Mouse (Mus musculus) liver, embryonic 15.5 days (tissue): ENCODE results near the gene Fxr2. TPM values are rescaled to one million over a fixed set of nuclear protein-coding genes. Genes with fewer than 3 reads are reported as not detected.
"Not testable (repeated sequence)": the region's sequence is repeated elsewhere in the genome, so short reads cannot be mapped to it uniquely, and the experiment has no call there.

Source experiments
- ATAC-seq: fragments of 200-750 bp; cut with Nextera tagmentation; 2 replicates; pipeline ENCODE4 v1.8.0; 2017; ENCODE audit warnings: moderate number of reproducible peaks, mild to moderate bottlenecking, moderate library complexity; ENCODE audit not compliant: insufficient read depth
- H3K27ac ChIP-seq: fragments of 300-500 bp; sonication (generic); replicated peaks from 2 replicates; pipeline ENCODE4 v1.5.1; 2015; ENCODE audit warnings: mild to moderate bottlenecking, inconsistent platforms
- H3K27me3 ChIP-seq: fragments of 300-500 bp; sonication (generic); 2 replicates; pipeline ENCODE4 v1.6.1; 2015; ENCODE audit warnings: mild to moderate bottlenecking, inconsistent platforms
- H3K36me3 ChIP-seq: fragments of 300-500 bp; sonication (generic); replicated peaks from 2 replicates; pipeline ENCODE4 v1.6.1; 2015; ENCODE audit warnings: moderate library complexity, mild to moderate bottlenecking, inconsistent platforms
- H3K4me1 ChIP-seq: fragments of 300-500 bp; sonication (generic); replicated peaks from 2 replicates; pipeline ENCODE4 v1.6.1; 2015; ENCODE audit warnings: inconsistent platforms
- H3K4me2 ChIP-seq: fragments of 300-500 bp; sonication (generic); 2 replicates; pipeline ENCODE4 v1.6.1; 2015; ENCODE audit warnings: moderate library complexity, mild to moderate bottlenecking, inconsistent platforms
- H3K4me3 ChIP-seq: fragments of 300-500 bp; sonication (generic); replicated peaks from 2 replicates; pipeline ENCODE4 v1.5.1; 2015; ENCODE audit warnings: mild to moderate bottlenecking, inconsistent platforms
- H3K9ac ChIP-seq: fragments of 300-500 bp; sonication (generic); 2 replicates; pipeline ENCODE4 v1.6.1; 2015; ENCODE audit warnings: moderate library complexity, mild to moderate bottlenecking, inconsistent platforms
- H3K9me3 ChIP-seq: fragments of 300-500 bp; sonication (generic); replicated peaks from 2 replicates; pipeline ENCODE4 v1.6.1; 2016; ENCODE audit warnings: inconsistent platforms
- WGBS: fragments of 180-500 bp; shearing (Covaris S2); methylation state at CpG from one replicate; pipeline ENCODE4 v1.1.7; 2015; ENCODE audit warnings: mixed read lengths; ENCODE audit not compliant: insufficient replicate concordance; 5-methylcytosine and 5-hydroxymethylcytosine counted together
- microRNA counts: library from miRNA; unstranded; fragments of <30 nt; microRNA quantifications from one replicate; lab custom pipeline; 2016
- microRNA-seq: library from miRNA; unstranded; fragments of <30 nt; microRNA quantifications from one replicate; pipeline ENCODE4, GENCODE M21; 2016
- polyA plus RNA-seq: library from polyadenylated mRNA; unstranded; fragments of >200 nt; fragmentation: Nextera tagmentation; extraction: Ambion mirVana; gene quantifications from 2 replicates; pipeline ENCODE4 v1.2.1, GENCODE M21; 2015

Fxr2 gene
- polyA plus RNA-seq, 1 experiment from 2014 or later, result 7.3 TPM

- peak within 1 kb of the TSS; percentile 56 for H3K4me3 ChIP-seq
- peaks cover 33% of the 10 kb centered on the region for H3K4me1 ChIP-seq
- H3K9me3 ChIP-seq, result no peaks in the 10 kb centered on the region
- peak within 1 kb of the TSS; percentile 51 for H3K9ac ChIP-seq
- peaks cover 15% of the 10 kb centered on the region for H3K27me3 ChIP-seq
- H3K4me2 ChIP-seq, result peak within 1 kb of the TSS; percentile 68
- H3K36me3 ChIP-seq, result no peaks in the 10 kb centered on the region
- peak; percentile 56 for ATAC-seq
- peak within 1 kb of the TSS; percentile 71 for H3K27ac ChIP-seq
- 10% methylated on average over 41 of the region's 41 CpGs for WGBS
These were observed 62.8 kb downstream of the Fxr2 start, which contains the start of the genes Tnfsf12 and Tnfsfm13 for GRCm38 (mm10) chr11:69695361-69696181. Gene Tnfsf12, minus strand, starts transcription at chr11:69695849. Gene Tnfsfm13, minus strand, starts transcription at chr11:69696098.

- no peaks in the 10 kb centered on the region for H3K36me3 ChIP-seq
- WGBS, result 82% methylated on average over 3 of the region's 3 CpGs
- H3K4me2 ChIP-seq, result no peak overlapping the region
- no peak overlapping the region for H3K27ac ChIP-seq
- H3K9ac ChIP-seq, result no peak overlapping the region
- no peak for ATAC-seq
- peaks cover 29% of the 10 kb centered on the region for H3K4me1 ChIP-seq
- H3K4me3 ChIP-seq, result no peak overlapping the region
- H3K27me3 ChIP-seq, result peaks cover 15% of the 10 kb centered on the region
- no peaks in the 10 kb centered on the region for H3K9me3 ChIP-seq
These were observed 64.6 kb downstream of the Fxr2 start for GRCm38 (mm10) chr11:69697396-69697795.

DNA sequence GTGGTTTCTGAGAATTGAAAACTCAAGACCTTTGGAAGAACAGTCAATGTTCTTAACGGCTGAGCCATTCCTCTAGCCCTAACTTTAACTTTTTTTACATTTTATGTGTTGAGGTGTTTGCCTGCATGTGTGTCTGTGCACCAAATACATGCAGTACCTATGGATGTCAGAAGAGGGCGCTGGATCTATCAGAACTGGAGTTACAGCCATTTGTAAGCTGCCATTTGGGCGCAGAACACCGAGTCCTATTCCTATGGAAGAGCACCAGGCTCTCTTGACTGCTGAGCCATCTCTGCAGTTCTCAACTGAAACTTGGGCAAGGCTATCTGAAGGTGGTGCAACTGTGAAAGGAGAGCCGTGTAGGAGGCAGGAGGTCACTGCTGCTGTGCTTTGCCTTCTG lies 65.8 kb downstream of the Fxr2 start:
- 54% methylated on average over 5 of the region's 5 CpGs for WGBS
- Histone ChIP-seq H3K27me3 (peaks cover 15% of the 10 kb centered on the region), H3K27ac (no peak overlapping the region), H3K4me2 (no peak overlapping the region), H3K9ac (no peak overlapping the region), H3K9me3 (no peaks in the 10 kb centered on the region), H3K4me3 (no peak overlapping the region), H3K36me3 (no peaks in the 10 kb centered on the region), H3K4me1 (peaks cover 18% of the 10 kb centered on the region)
- ATAC-seq, result no peak

DNA sequence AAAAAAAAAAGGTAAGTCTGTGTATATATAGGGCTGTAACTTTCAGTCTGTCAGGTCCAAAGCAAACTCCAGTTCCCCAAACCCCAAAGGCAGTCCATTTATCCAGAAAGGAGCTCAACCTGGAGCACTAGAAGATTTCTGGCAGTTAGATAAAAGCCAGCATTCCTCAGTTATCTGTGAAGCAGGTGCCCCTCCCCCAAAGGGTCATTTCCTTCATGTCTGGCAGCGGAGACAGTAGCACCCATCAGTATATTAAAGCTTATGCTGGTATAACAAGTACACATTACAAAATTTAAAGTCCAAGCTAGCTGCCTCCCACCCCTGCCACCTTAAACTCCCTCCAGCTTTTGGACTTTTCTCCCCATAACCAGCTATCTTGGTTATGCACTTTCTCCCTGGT lies 66.8 kb downstream of the Fxr2 start:
- Histone ChIP-seq H3K4me3 (no peak overlapping the region), H3K27me3 (peaks cover 14% of the 10 kb centered on the region), H3K9ac (no peak overlapping the region), H3K27ac (no peak overlapping the region), H3K36me3 (no peaks in the 10 kb centered on the region), H3K4me2 (no peak overlapping the region), H3K9me3 (no peaks in the 10 kb centered on the region), H3K4me1 (peaks cover 21% of the 10 kb centered on the region)
- no peak for ATAC-seq
- 30% methylated on average over 1 of the region's 1 CpGs for WGBS

DNA sequence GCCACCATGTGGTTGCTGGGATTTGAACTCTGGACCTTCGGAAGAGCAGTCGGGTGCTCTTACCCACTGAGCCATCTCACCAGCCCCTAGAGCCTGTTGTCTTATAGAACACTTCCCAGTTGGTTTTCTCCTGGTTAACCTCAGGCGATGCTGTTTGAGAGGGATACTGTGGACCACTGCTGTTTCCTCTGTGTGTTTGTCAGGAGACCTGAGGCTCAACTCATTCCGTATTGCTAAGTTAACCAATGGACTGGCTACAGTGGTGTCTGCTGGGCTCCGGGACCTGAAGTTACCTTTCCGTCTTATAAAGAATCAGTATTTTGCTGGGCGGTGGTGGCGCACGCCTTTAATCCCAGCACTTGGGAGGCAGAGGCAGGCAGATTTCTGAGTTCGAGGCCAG lies 70.1 kb downstream of the Fxr2 start:
- 76% methylated on average over 10 of the region's 10 CpGs for WGBS
- not testable (repeated sequence) for H3K36me3 ChIP-seq, H3K4me3 ChIP-seq, H3K9ac ChIP-seq, H3K4me2 ChIP-seq, H3K27ac ChIP-seq, H3K27me3 ChIP-seq, H3K9me3 ChIP-seq, ATAC-seq
- H3K4me1 ChIP-seq, result peaks cover 22% of the 10 kb centered on the region

MicroRNAs within 50 kb of the gene (microRNA counts, 519-probe panel; counts per million panel counts)
- microRNA mmu-miR-1934 (lab: Ali Mortazavi, UCI), result not detected
- 2,951 counts per million, percentile 59 among the panel's probes with 10 or more counts for microRNA mmu-miR-467f (lab: Ali Mortazavi, UCI)

Small RNA genes within 50 kb of the gene (microRNA-seq; reads per million reads assigned to microRNA genes)
- gene Mir1934 (8.6 reads per million, percentile 24 among the genes with 10 or more reads in this experiment), gene Mir467f (not detected)

Other genes with a start within 250 kb of the Fxr2 start
- gene Naa38, start 237.5 kb upstream of the Fxr2 start, polyA plus RNA-seq, result 77.2 and 88.0 TPM in 2 replicates
- gene Cyb5d1, start 237.4 kb upstream of the Fxr2 start, polyA plus RNA-seq, result 9.6 and 11.0 TPM in 2 replicates
- gene Tmem88, start 234.8 kb upstream of the Fxr2 start, polyA plus RNA-seq, result 6.6 and 7.1 TPM in 2 replicates
- 4.0 TPM in 2 replicates for gene Kdm6b, start 219.3 kb upstream of the Fxr2 start, polyA plus RNA-seq
- gene Dnah2, start 83.9 kb upstream of the Fxr2 start, polyA plus RNA-seq, result 0.07 and 0.20 TPM in 2 replicates
- 0.50 and 0.58 TPM in 2 replicates for gene Efnb3, start 72.8 kb upstream of the Fxr2 start, polyA plus RNA-seq
- gene Wrap53, start 52.7 kb upstream of the Fxr2 start, polyA plus RNA-seq, result 15.9 and 16.9 TPM in 2 replicates
- gene Trp53, start 52.6 kb upstream of the Fxr2 start, polyA plus RNA-seq, result 62.4 and 63.8 TPM in 2 replicates
- 14.1 and 14.7 TPM in 2 replicates for gene Atp1b2, start 27.0 kb upstream of the Fxr2 start, polyA plus RNA-seq
- gene Shbg, start 15.1 kb upstream of the Fxr2 start, polyA plus RNA-seq, result 26.6 and 27.2 TPM in 2 replicates
- gene Sat2, start 11.0 kb upstream of the Fxr2 start, polyA plus RNA-seq, result 10.2 and 11.1 TPM in 2 replicates
- gene Sox15, start 22.3 kb downstream of the Fxr2 start, polyA plus RNA-seq, result not detected in 2 replicates
- gene Mpdu1, start 29.7 kb downstream of the Fxr2 start, polyA plus RNA-seq, result 34.1 and 35.2 TPM in 2 replicates
- 28.2 and 31.4 TPM in 2 replicates for gene Cd68, start 33.2 kb downstream of the Fxr2 start, polyA plus RNA-seq
- 228 and 232 TPM in 2 replicates for gene Eif4a1, start 39.4 kb downstream of the Fxr2 start, polyA plus RNA-seq
- 23.9 and 27.2 TPM in 2 replicates for gene Senp3, start 49.1 kb downstream of the Fxr2 start, polyA plus RNA-seq
- 0.15 and 0.64 TPM in 2 replicates for gene Tnfsf13, start 52.8 kb downstream of the Fxr2 start, polyA plus RNA-seq
- gene Tnfsf12, start 62.9 kb downstream of the Fxr2 start, polyA plus RNA-seq, result 2.1 and 2.6 TPM in 2 replicates
- gene Tnfsfm13, start 63.1 kb downstream of the Fxr2 start, polyA plus RNA-seq, result 0.85 and 0.89 TPM in 2 replicates
- gene Polr2a, start 125.6 kb downstream of the Fxr2 start, polyA plus RNA-seq, result 10.2 and 10.4 TPM in 2 replicates
- gene Slc35g3, start 129.0 kb downstream of the Fxr2 start, polyA plus RNA-seq, result not detected in 2 replicates
- gene Zbtb4, start 132.9 kb downstream of the Fxr2 start, polyA plus RNA-seq, result 0.43 and 0.92 TPM in 2 replicates
- 0.84 and 1.3 TPM in 2 replicates for gene Chrnb1, start 163.0 kb downstream of the Fxr2 start, polyA plus RNA-seq
- gene Fgf11, start 168.9 kb downstream of the Fxr2 start, polyA plus RNA-seq, result 0.16 and 0.18 TPM in 2 replicates
- gene Tmem102, start 172.6 kb downstream of the Fxr2 start, polyA plus RNA-seq, result 0.69 and 0.94 TPM in 2 replicates
- not detected in 2 replicates for gene Gm39566, start 182.3 kb downstream of the Fxr2 start, polyA plus RNA-seq
- not detected in 2 replicates for gene Spem2, start 185.5 kb downstream of the Fxr2 start, polyA plus RNA-seq
- not detected in 2 replicates for gene Spem1, start 189.2 kb downstream of the Fxr2 start, polyA plus RNA-seq
- 0.54 and 0.64 TPM in 2 replicates for gene Nlgn2, start 204.8 kb downstream of the Fxr2 start, polyA plus RNA-seq
- gene Tmem256, start 205.5 kb downstream of the Fxr2 start, polyA plus RNA-seq, result 336 and 387 TPM in 2 replicates
- gene Plscr3, start 213.4 kb downstream of the Fxr2 start, polyA plus RNA-seq, result 26.1 and 28.0 TPM in 2 replicates
- gene Tnk1, start 225.7 kb downstream of the Fxr2 start, polyA plus RNA-seq, result 0.60 and 0.62 TPM in 2 replicates
- not detected in 2 replicates for gene Tmem95, start 245.0 kb downstream of the Fxr2 start, polyA plus RNA-seq
- 1.2 and 1.4 TPM in 2 replicates for gene Kctd11, start 248.4 kb downstream of the Fxr2 start, polyA plus RNA-seq